Mouse (Mus musculus): Measurements from ENCODE around the gene Atad3a.
"Not testable (repeated sequence)": the region's sequence is repeated elsewhere in the genome, so short reads cannot be mapped to it uniquely, and the experiment has no call there.

Atad3a gene

DNA sequence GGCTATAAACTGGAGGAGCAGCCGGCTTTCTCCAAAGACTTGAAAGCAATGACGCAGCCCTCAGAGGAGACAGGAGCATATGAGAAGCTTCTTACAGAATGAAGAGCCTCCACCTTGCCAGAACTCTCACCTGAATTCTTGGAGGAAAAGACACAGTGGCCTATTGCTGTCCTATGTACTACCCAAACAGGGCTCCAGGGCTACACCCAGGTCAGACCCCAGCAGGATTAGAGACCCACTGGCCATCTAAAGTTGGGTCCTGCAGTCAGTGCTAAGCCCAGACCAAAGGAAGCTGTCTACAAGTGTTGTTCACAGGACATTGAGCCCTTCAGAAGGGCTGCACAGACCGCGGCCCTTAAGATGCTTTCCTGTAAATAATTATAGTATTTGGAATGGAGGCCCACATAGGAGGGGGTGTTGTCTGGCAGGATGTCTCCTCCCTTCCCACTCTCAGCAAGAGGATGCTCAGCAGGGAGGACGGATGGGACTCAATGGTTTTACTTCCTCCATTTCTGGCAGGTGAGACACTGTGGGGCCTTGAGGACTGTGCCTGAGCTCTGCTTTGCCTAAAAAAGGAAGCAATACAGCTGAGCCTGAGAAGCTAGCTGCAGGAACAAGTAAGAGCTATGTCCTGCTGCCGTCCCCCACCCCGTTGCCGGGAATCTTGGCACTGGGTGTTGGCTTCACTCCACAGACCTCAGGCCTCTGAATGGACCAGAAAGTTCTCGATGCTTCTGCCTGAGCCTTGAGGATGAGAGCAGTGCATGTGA lies 14.3 kb upstream of the Atad3a start:
- no peak for DNase-seq (ENCODE audit: low read depth, low spot score)

- DNase-seq (ENCODE audit: low read depth, low spot score) = no peak
These were observed 13.4 kb upstream of the Atad3a start, which contains the start of gene Vwa1 for GRCm38 (mm10) chr4:155774280-155774754. Gene Vwa1 (minus strand): TSS chr4:155774698.

- no peak for DNase-seq (ENCODE audit: low read depth, low spot score)
These were observed 12.6 kb upstream of the Atad3a start for GRCm38 (mm10) chr4:155773335-155774078.

DNA sequence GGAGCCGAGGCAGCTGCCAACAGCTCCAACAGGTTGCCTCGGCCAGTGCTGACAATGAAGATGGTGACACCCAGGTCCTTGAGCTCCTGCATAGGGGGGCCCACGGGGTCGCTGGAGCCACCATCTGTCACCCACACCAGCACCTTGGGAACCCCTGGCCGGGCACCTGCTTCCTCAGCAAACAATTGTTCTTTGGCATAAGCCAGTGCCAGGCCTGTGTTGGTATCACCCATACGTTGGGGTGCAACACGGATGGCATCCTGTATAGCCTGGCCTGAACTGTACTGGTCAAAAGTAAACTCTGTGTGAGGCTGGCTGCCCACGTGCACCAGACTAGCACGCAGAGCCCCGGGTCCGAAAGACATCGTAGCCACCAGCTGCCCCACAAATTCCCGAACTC lies 11.9 kb upstream of the Atad3a start:
- DNase-seq (ENCODE audit: low read depth, low spot score) = no peak

DNA sequence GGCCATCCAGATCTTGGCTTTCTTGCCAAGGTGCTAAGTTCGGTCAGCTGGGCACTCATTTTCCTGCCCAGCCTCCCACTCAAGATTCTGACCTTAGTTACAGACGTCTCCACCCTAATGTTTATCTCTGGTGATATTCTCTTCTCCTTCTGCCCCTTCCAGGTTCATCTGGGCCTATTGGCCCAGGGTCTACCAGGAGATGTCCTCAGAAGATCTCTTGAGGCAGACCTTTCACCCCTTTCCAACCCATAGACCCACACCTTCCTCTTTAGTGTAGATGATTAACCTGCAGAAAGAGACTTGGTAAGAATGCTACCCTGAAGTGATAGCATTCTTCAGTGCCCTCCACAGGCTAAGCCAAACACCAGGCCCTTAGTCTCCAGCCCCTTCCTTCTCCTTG lies 10.8 kb upstream of the Atad3a start:
- DNase-seq (ENCODE audit: low read depth, low spot score) = no peak

DNA sequence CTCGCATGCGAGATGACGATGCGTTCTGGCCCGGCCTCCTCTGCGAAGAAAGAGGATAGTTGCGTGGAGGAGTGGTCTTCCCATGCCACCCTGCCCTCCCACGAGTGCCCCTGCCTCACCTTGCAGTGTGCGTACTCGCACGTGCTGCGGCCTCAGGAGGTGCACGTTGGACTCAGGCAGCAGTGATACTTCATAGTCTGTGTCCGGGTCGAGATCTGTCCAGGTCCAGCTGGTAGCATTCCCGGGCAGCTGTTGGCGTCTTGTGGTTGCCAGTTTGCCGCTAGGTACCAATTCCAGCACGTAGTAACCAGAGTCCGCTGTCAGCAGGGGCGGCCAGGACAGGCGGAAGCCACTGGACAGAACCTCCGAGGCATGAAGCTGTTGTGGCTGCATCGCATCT lies 9.7 kb upstream of the Atad3a start:
- no peak for DNase-seq (ENCODE audit: low read depth, low spot score)

- DNase-seq (ENCODE audit: low read depth, low spot score) = no peak
These were observed 9.1 kb upstream of the Atad3a start for GRCm38 (mm10) chr4:155769880-155770512.

DNA sequence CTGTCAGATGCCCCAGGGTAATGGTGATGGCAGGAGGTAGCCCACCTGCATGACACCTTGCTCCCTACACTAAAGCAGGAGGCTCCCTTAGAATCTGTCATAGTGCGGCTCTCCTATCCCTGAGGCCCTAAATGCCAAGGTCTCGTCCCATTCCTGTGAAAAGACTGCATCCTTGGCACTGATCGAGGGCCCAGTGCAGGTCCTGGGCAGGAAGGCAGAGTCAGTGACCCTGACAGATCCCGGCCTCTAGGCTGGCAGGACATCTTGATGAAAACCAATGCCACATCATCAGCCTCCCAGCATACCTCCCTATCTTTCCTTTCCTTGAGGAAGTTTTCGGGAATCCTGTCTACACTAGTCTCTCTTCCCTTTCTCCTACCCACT lies 8.6 kb upstream of the Atad3a start:
- DNase-seq (ENCODE audit: low read depth, low spot score) = no peak

GRCm38 (mm10) chr4:155762357-155762756 lies 1.5 kb upstream of the Atad3a start:
- DNase-seq (ENCODE audit: low read depth, low spot score) = no peak

GRCm38 (mm10) chr4:155761356-155762099 lies 635 bp upstream of the Atad3a start:
- DNase-seq (ENCODE audit: low read depth, low spot score) = no peak

DNA sequence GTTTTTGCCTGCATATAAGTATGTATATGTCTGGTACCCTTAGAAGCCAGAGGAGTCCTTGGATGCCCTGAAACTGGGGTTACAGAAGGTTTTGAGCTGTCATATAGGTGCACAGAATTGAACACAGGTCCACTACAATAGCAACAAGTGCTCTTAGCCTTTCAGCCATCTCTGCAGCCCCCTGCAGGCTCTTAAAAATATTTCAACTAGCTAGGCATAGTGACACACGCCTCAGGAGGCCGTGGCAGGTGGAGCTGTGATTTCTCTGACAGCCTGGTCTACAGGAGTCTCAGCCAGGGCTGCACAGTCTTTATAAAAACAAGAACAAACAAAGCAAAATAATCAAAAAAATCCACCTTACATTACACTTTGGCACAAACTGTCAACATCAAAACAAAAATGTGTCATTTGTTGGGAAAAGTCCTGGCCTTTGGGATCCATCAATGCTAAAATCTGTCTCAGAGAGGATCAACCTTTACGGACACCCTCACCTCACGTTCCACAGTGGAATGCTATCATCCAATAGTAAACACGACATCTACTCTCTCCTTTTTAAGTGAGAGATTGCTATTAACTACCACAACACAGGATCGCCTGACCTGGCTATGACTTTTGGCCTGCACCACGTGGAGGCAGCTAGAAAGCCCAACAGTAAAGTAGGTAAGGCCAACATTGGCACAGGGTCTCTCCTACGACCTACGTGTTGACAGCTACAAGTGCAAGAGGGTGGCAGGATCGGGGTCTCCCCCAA lies 856 bp downstream of the Atad3a start:
- no peak for DNase-seq (ENCODE audit: low read depth, low spot score)

- no peak for DNase-seq (ENCODE audit: low read depth, low spot score)
These were observed 3.9 kb downstream of the Atad3a start for GRCm38 (mm10) chr4:155757011-155757410.

DNA sequence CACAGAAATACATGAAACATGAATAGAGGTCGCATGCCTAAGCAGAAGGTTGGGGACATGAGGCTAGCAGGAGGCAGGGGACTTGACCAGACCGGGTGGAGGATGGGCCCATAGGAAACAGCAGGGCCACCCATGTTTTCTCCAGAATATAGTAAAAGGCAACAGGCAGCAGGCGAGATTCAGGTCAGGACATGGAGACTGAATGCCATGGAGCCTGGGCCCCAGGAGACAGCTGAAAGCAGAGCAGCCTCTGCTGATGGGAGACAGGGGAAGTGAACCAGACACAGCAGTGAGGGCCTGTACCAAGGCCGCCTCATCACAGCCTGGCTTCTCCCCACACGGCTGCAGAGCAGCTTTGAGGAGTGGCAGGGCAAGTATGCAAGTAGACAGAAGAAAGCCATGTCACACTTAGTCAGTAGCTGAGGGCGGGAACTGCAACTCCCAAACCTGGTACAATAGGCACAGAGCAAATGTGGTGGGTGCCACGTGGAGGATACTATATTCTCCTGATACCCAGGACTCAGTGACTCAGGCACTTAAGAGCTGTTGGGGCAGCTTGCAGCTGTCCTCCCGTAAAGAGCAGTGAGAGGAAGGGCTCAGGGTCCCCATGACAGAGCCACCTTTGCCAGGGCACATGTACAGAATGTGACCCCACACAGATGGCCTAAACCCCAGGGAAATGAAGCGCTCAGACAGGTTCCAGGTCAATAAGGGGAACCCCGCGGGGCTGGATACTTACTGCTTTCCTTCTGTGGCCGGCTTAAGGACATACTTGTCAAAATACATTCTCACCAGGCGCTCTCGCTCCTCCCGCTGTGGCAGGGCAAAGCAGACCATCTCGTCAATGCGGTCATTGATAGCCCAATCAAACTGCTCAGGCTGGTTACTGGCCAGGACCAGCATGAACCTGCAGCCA lies 14.1 kb downstream of the Atad3a start:
- no peak for DNase-seq (ENCODE audit: low read depth, low spot score)

DNA sequence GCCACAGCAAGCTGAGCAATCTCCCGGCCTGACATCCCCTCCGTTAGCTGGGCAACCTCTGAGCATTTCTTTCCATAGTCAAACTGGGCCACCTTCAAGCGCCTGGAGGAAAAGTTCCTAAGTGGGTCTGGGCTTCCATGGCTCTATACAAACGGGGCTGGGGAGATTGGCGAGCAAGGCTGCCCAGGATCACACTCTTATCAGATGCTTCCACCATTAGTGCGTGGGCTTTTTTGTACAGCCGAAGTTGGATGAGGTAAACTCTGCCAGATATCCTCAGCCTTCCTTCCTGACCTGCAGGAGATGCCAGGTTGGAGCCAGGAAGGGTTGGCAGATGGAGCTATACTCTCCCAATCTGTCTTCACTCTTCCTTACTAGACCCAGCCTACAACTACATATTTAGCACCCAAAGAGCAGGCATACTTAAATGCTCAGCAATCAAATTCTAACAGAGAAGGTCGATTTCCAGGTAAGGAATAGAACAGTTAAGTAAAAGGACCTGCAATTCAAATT lies 14.8 kb downstream of the Atad3a start:
- no peak for DNase-seq (ENCODE audit: low read depth, low spot score)

DNA sequence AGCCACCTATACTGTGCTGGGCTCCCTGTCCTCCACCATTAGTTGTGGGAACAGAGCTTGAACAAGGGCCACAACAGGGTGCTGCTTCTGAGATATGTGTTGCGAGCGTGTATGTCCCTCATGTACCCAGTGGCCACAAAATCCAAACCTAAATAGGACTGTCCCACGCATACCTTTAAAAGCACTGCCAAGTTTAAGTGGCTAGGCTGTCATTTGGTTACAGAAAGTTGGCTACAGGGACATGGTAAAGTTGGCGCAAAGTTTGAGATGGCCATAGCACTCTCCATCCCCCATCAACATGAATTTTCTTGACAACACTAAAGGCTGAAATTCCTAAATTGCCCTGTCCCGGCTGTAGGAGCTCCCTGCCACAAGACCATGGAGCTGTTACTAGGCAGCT lies 15.8 kb downstream of the Atad3a start:
- DNase-seq (ENCODE audit: low read depth, low spot score) = no peak

- DNase-seq (ENCODE audit: low read depth, low spot score) = no peak
These were observed 16.4 kb downstream of the Atad3a start for GRCm38 (mm10) chr4:155744474-155744873.

DNA sequence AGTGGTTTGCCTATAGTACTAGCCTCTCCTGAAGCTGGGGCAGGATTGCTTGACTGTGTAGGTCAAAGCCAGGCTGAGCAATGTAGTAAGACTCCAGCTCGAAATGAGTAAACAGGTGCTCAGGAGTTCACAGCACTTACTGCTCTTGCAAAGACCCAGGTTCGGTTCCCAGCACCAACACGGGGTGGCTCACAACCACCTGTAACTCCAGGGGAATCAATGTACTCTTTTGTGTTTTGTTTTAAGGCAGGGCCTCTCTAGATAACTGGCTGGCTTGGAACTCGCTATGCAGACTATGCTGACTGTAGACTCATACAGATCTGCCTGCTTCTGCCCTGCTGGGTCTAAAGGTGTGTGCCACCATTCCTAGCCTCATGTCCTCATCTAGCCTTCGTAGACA lies 18.2 kb downstream of the Atad3a start:
- no peak for DNase-seq (ENCODE audit: low read depth, low spot score)

DNA sequence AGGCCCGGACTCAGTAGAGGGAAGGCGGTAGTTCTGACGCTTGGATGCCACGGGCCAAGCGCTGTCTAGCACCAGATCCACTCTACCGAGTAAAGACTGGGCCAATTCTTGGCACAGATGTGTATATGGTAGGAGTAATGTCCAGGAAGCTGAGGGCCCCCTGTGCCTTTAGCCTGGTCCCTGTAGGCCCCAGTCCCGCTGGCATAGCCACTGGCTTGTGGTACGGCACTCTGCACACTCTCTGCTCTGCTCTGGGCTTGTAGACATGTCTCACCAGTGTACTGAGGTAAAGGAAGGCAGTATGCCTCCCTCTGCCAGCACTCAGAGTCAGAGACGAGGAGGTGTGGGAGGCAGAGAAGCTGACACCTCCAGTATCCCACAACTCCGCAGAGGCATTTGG lies 20.2 kb downstream of the Atad3a start:
- DNase-seq (ENCODE audit: low read depth, low spot score) = not testable (repeated sequence)

- no peak for DNase-seq (ENCODE audit: low read depth, low spot score)
These were observed 20.9 kb downstream of the Atad3a start for GRCm38 (mm10) chr4:155739741-155740636.

Measured in brain, embryonic 18.5 days (tissue).